Mouse (Mus musculus) layer of hippocampus, adult 2 months (tissue): ENCODE measurements around the gene Pkn3. TPM values are rescaled to one million over a fixed set of nuclear protein-coding genes. Genes with fewer than 3 reads are reported as not detected.

Source experiments
- DNase-seq, 2 experiments: peaks; one replicate each; pipeline ENCODE4 v3.0.0; 2022; ENCODE audit warnings: low spot score in 2 of 2
- H3K27ac ChIP-seq: fragments of 200-600 bp; 2 replicates; pipeline ENCODE4 v1.8.1; 2022
- H3K4me3 ChIP-seq: fragments of 200-600 bp; 2 replicates; pipeline ENCODE4 v1.8.1; 2022; ENCODE audit warnings: mild to moderate bottlenecking
- CTCF ChIP-seq: fragments of 200-600 bp; conservative IDR thresholded peaks from 2 replicates; pipeline ENCODE4 v1.8.1; 2022; ENCODE audit warnings: antibody characterized with exemption, mild to moderate bottlenecking, moderate library complexity
- total RNA-seq, 2 experiments: library from RNA; stranded (reverse); gene quantifications; 2 replicates each; pipeline ENCODE4 v1.2.3; 2021

Gene Pkn3
- total RNA-seq, 2 experiments from 2014 or later, result 1.7 to 2.1 TPM

- H3K4me3 ChIP-seq, result peak overlapping the region; percentile 85
- no peak for TF ChIP-seq CTCF
Measured at GRCm38 (mm10) chr2:30067031-30067888, 10.2 kb upstream of the Pkn3 start.

GRCm38 (mm10) chr2:30067962-30068361, 9.5 kb upstream of the Pkn3 start:
- no peak for DNase-seq
- H3K4me3 ChIP-seq, result peak overlapping the region; percentile 85
- TF ChIP-seq CTCF, result no peak
- no peak overlapping the region for H3K27ac ChIP-seq

More at GRCm38 (mm10) chr2:30067031-30067888, 10.2 kb upstream of the Pkn3 start:
- peak overlapping the region; percentile 98 for H3K27ac ChIP-seq
- peak in 1 of 2 experiments; percentile 36 for DNase-seq

GRCm38 (mm10) chr2:30072875-30073274, 4.6 kb upstream of the Pkn3 start:
- DNase-seq, result no peak
- H3K27ac ChIP-seq, result no peak overlapping the region
- TF ChIP-seq CTCF, result no peak
- H3K4me3 ChIP-seq, result no peak overlapping the region

- no peak for TF ChIP-seq CTCF
- Histone ChIP-seq H3K4me3 (no peak overlapping the region), H3K27ac (no peak overlapping the region)
- no peak for DNase-seq
Measured at GRCm38 (mm10) chr2:30073285-30073684, 4.2 kb upstream of the Pkn3 start.

GRCm38 (mm10) chr2:30075625-30076024, 1.9 kb upstream of the Pkn3 start:
- Histone ChIP-seq H3K27ac (no peak overlapping the region), H3K4me3 (no peak overlapping the region)
- TF ChIP-seq CTCF, result no peak
- DNase-seq, result no peak

GRCm38 (mm10) chr2:30076439-30076838, 1.0 kb upstream of the Pkn3 start:
- no peak for TF ChIP-seq CTCF
- no peak for DNase-seq
- no peak overlapping the region for H3K4me3 ChIP-seq
- no peak overlapping the region for H3K27ac ChIP-seq

GRCm38 (mm10) chr2:30076959-30077358, 525 bp upstream of the Pkn3 start:
- Histone ChIP-seq H3K4me3 (peak overlapping the region; percentile 56; the same call in 1 of the 2 replicates), H3K27ac (no peak overlapping the region)
- TF ChIP-seq CTCF, result no peak
- DNase-seq, result no peak

GRCm38 (mm10) chr2:30078349-30078712, 847 bp downstream of the Pkn3 start:
- H3K4me3 ChIP-seq, result no peak overlapping the region

GRCm38 (mm10) chr2:30078760-30079159, 1.3 kb downstream of the Pkn3 start:
- no peak overlapping the region for H3K4me3 ChIP-seq
- no peak for TF ChIP-seq CTCF
- no peak for DNase-seq
- peak overlapping the region; percentile 14; the same call in 1 of the 2 replicates for H3K27ac ChIP-seq

More at GRCm38 (mm10) chr2:30078349-30078712, 847 bp downstream of the Pkn3 start:
- H3K27ac ChIP-seq, result peak overlapping the region; percentile 51; the same call in 1 of the 2 replicates
- no peak for TF ChIP-seq CTCF
- no peak for DNase-seq

- H3K27ac ChIP-seq, result no peak overlapping the region
- TF ChIP-seq CTCF, result no peak
- H3K4me3 ChIP-seq, result no peak overlapping the region
- no peak for DNase-seq
Measured at GRCm38 (mm10) chr2:30080181-30080800, 2.8 kb downstream of the Pkn3 start.

GRCm38 (mm10) chr2:30084113-30084512, 6.6 kb downstream of the Pkn3 start:
- Histone ChIP-seq H3K4me3 (no peak overlapping the region), H3K27ac (no peak overlapping the region)
- no peak for TF ChIP-seq CTCF
- no peak for DNase-seq

- DNase-seq, result no peak
- no peak overlapping the region for H3K27ac ChIP-seq
- H3K4me3 ChIP-seq, result no peak overlapping the region
- no peak for TF ChIP-seq CTCF
Measured at GRCm38 (mm10) chr2:30084632-30085031, 7.1 kb downstream of the Pkn3 start.

- no peak overlapping the region for H3K4me3 ChIP-seq
- peak; percentile 38 for TF ChIP-seq CTCF
Measured at GRCm38 (mm10) chr2:30087310-30087709, 9.8 kb downstream of the Pkn3 start.

More at GRCm38 (mm10) chr2:30087310-30087709, 9.8 kb downstream of the Pkn3 start:
- H3K27ac ChIP-seq, result no peak overlapping the region
- DNase-seq, result no peak
